Comparison of ENCODE assay signal across 8 mouse cellular contexts in the genomic region with DNA sequence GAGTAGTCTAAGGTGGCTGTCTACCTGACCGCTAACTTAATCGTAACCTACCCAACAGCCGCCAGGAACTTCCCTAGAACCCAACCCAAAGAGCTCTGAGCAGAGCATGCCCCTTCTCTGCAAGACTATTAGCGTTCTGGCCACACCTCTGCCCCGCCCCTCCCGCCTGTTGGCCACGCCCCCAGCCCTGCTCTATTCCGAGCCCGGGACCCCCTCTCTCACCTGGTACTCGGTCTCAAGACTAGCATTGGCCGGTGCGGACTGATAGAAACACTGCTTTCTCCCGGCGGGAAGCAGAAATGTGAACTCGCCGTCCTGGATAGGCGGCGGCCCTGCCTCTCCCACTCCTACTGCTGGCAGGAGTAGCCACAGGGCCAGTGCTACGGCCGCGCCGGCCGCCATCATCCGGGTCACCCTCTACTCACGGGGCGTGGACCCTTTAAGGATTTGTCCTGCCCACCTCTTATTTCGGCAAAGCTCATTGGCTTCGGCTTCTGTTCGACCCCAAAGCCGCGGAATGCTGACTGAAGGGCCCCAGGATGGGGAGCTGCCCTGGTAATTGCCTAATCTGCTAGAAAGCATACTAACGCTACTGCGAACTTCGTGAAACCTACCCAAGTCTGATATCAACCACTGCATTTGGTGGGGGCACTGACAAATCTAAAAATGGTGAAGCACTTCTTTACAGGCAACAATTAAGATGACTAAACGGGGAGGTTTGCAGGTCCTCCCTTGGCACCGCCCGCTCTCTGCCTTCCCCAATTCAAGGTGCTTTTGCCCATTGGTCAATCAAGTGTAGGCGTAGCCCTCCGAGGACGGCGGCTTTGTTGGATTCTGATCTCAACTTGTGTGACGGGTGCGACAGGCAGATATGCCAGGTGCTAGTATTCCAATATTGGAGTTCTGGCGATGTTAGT. TPM values are rescaled to one million over a fixed set of nuclear protein-coding genes. Genes with fewer than 3 reads are reported as not detected.
DNase-seq lines count a peak whose midpoint lies in the region; ATAC-seq and TF ChIP-seq lines count a peak whose summit lies in the region.

A gene (minus strand): TSS at position 481 of the 917 bp plus-strand sequence.

- intact Hi-C loops in heart, postnatal 25 days (cut with DNase I), result no loop called here

- H3K27me3 ChIP-seq in forebrain, embryonic 15.5 days, result no peaks in the 10 kb centered on the region

- TF ChIP-seq CTCF in lung, adult 2 months (IDR thresholded peaks at IDR 0.05; ENCODE audit: insufficient read depth, low read length), result no peak

- peak; percentile 96 for ATAC-seq in forebrain, embryonic 15.5 days (replicated peaks)
- peak; percentile 84 for ATAC-seq in neutrophil, adult 5-6 weeks (ENCODE audit: extremely low read depth, insufficient number of reproducible peaks, low FRiP score, poor library complexity, severe bottlenecking)

- H3K36me3 ChIP-seq in ES-E14 (ENCODE audit: control insufficient read depth, insufficient read depth, low read length, poor library complexity, severe bottlenecking), result peaks cover 40% of the 10 kb centered on the region
- peaks cover 36% of the 10 kb centered on the region for H3K36me3 ChIP-seq in forebrain, embryonic 15.5 days

- peak; percentile 94 for DNase-seq in ES-E14 (ENCODE audit: low read depth, low spot score)
- peak; percentile 95 for DNase-seq in cerebellum, adult 11-12 months
- peak; percentile 92 for DNase-seq in heart, postnatal 25 days (ENCODE audit: low spot score)
- DNase-seq in layer of hippocampus, adult 18-20 months (ENCODE audit: low spot score in 2 of 2), result peak; percentile 94 to 97
- DNase-seq in lung, adult 2 months, result peak; percentile 95
- peak; percentile 67 to 76 for DNase-seq in thymus, adult 18-20 months

- peak within 1 kb of the TSS; percentile 96 for H3K27ac ChIP-seq in ES-E14 (ENCODE audit: insufficient read depth, low read depth, low read length, poor library complexity, severe bottlenecking)
- H3K27ac ChIP-seq in forebrain, embryonic 15.5 days (replicated peaks), result peak within 1 kb of the TSS; percentile 95

- H3K9ac ChIP-seq in ES-E14 (ENCODE audit: insufficient read depth, low read depth, low read length, poor library complexity, severe bottlenecking), result peak within 1 kb of the TSS; percentile 99
- peak within 1 kb of the TSS; percentile 78 for H3K9ac ChIP-seq in forebrain, embryonic 15.5 days (replicated peaks)

- H3K4me2 ChIP-seq in forebrain, embryonic 15.5 days (replicated peaks), result peak within 1 kb of the TSS; percentile 61

- peak within 1 kb of the TSS; percentile 88 to 99 for H3K4me3 ChIP-seq in ES-E14 (ENCODE audit: insufficient read depth in 1 of 2, low read depth in 1 of 2, low read length in 2 of 2, poor library complexity in 1 of 2, severe bottlenecking in 1 of 2)
- H3K4me3 ChIP-seq in forebrain, embryonic 15.5 days, result peak within 1 kb of the TSS; percentile 84
- peak within 1 kb of the TSS; percentile 94 for H3K4me3 ChIP-seq in lung, adult 2 months (replicated peaks; ENCODE audit: extremely low read depth, low read depth, low read length)

- in situ Hi-C loops in ES-E14 (cut with MboI; ENCODE audit: low sequenced_read_pairs in 2 of 2, unreplicated experiment in 2 of 2), result no loop called here

- no peaks in the 10 kb centered on the region for H3K9me3 ChIP-seq in ES-E14 (ENCODE audit: control insufficient read depth, insufficient read depth, low read depth, low read length)
- no peaks in the 10 kb centered on the region for H3K9me3 ChIP-seq in forebrain, embryonic 15.5 days

- peak; percentile 61; the same call in 1 of the 2 replicates for TF ChIP-seq POLR2A in lung, adult 2 months (IDR thresholded peaks at IDR 0.05; ENCODE audit: borderline replicate concordance, extremely low read depth, low read depth, low read length)

- H3K4me1 ChIP-seq in ES-E14 (ENCODE audit: control insufficient read depth in 2 of 2, insufficient read depth in 2 of 2, low read length in 2 of 2, poor library complexity in 1 of 2), result peaks cover 0 to 8% of the 10 kb centered on the region in 2 experiments; a peak in 1 of 4 replicates
- H3K4me1 ChIP-seq in forebrain, embryonic 15.5 days, result peaks cover 18% of the 10 kb centered on the region
- peaks cover 8% of the 10 kb centered on the region; the same call in 1 of the 2 replicates for H3K4me1 ChIP-seq in lung, adult 2 months (ENCODE audit: control insufficient read depth, insufficient read depth, low read length)

- under 1% methylated on average over 44 of the region's 44 CpGs for WGBS in forebrain, embryonic 15.5 days
- under 1% methylated on average over 44 of the region's 44 CpGs for WGBS in lung, adult 2 months

TF ChIP-seq in ES-E14, 5 proteins besides CTCF, POLR2A, EP300 and RAD21:
- TF ChIP-seq CHD2 (IDR thresholded peaks at IDR 0.05; ENCODE audit: low read depth, low read length), result no peak
- TF ChIP-seq HCFC1 (IDR thresholded peaks at IDR 0.05; ENCODE audit: borderline replicate concordance, insufficient read depth, low read length), result peak; percentile 74
TF ChIP-seq in ES-E14: peak in this region for 1.

RNA-seq across cellular contexts. Expression of the gene that starts here (rescaled TPM):
- total RNA-seq in ES-E14 (2012; rRNA removed), result 133 and 191 TPM in 2 replicates
- 56.4 and 57.7 TPM in 2 replicates for polyA plus RNA-seq in forebrain, embryonic 15.5 days (2015; fragmentation: Nextera tagmentation; extraction: Ambion mirVana)
- total RNA-seq in heart, postnatal 25 days (2021), result 10 to 100 TPM; 45.3 to 45.4 TPM
- total RNA-seq in layer of hippocampus, adult 18-20 months (2021), result 10 to 100 TPM; 11.1 to 11.8 TPM
- 26.5 and 28.4 TPM in 2 replicates for polyA plus RNA-seq in lung, adult 2 months (2012; rRNA removed)
- 4.4 and 5.3 TPM in 2 replicates for total RNA-seq in neutrophil, adult 5-6 weeks (2017)

Comparison
In these comparisons a context has a peak if more than half of its experiments do, and no peak if none do; other contexts are left out.
1. Peak in every context shown above with its lines: DNase-seq, ATAC-seq, H3K4me3 ChIP-seq and H3K27ac ChIP-seq.